Mouse (Mus musculus) A20 (cell line): ENCODE measurements around the gene Oaz2.

Experiments
- DNase-seq: peaks from one replicate; pipeline ENCODE4 v3.0.0-alpha.2; 2011; ENCODE audit warnings: low read depth, low spot score

The Oaz2 gene

GRCm38 (mm10) chr9:65692959-65693603 is 25.3 kb downstream of the Oaz2 start:
- DNase-seq = peak; percentile 66

DNA sequence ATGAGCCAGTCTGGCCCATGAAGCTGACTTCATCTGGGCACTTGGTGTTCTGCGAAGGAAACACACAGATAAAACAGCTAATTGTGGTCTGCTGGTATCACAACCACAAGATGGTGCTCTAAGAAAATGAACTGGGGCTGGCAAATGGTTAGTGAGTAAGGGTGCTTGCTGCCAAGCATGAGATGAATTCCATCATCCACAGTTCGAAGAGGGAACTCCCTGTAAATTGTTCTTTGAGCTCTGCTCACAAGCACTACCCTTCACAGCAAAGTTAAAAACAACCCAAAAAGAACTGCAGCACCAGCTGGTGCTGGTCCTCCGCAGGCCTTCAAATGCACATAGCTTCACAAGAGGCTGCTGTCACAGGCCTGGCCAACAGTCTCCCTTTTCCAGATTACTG is 27.8 kb downstream of the Oaz2 start:
- DNase-seq = peak; percentile 22

DNA sequence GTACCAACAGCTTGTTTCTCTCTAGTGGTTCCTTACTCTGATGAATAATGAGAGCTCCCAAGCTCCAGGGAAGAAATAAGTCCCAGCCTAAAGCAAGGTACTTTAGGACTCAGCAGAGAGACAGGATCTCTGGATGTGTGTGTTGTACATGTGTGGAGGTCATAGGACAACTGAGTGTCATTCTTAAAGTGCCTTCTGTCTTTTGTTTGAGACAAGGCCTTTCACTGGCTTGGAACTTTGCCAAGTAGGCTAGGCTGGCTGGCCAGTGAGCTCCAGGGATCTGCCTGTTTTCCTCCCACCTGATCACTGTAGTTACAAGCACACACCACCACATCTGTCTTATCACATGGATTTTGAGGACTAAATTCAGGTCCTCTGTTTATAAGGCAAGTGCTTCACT is 28.5 kb downstream of the Oaz2 start:
- no peak for DNase-seq

- no peak for DNase-seq
These were observed 29.6 kb downstream of the Oaz2 start for GRCm38 (mm10) chr9:65697356-65697755.

DNA sequence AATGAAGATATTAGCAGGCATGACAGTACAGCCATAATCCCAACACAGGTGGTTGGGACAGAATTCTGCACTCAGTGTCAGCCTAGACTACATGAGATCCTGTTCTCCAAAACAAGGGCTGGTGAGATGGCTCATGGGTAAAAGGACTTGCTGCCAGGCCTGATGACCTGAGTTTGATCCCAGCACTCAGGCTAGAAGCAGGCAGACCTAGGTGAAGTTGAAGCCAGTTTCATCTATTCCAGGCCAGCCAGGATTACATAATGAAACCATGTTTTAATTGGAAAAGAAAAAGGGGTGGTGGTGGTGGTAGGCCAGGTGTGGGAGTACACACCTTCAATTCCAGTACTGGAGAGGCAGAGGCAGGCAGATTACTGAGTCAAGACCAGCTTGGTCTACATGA is 30.2 kb downstream of the Oaz2 start:
- no peak for DNase-seq

DNA sequence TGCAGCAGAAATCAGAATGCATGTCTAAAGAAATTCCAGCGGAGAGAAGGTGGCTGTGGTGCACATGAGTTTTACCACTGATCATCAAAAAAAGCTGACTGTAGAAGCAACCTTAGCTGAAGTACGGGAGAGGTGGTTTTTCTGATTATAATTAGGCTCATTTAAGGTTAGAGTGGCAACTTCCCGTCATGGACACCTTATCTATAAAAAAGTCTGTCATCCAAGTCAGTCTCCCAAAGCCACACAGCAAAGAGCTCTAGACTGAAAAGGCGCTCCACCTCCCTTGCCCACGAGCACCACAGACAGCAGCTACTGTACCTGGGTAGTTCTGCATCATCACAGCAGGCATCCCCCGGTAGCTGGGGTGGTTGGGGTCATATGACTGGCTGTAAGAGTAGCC is 32.7 kb downstream of the Oaz2 start:
- DNase-seq = no peak

DNA sequence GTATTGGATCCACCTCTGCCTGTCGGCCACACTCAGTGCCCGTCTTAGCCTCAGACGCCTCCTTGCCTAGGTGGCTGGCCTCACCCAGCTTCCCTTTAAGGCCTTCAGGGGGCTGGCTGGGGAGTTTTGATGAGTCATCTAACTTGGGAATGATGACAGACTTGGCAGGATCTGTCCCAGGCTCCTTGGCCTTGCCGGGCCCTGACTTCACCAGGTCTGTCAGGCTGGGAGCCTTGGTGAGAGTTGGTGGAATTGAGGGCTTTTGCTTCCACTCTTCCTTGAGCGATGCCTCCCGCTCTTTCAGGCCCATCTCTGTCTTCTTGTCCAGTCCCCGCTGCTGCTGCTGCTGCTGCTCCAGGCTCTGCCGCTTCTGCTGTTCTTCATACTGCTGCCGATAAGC is 34.5 kb downstream of the Oaz2 start:
- no peak for DNase-seq

GRCm38 (mm10) chr9:65703241-65703640 is 35.4 kb downstream of the Oaz2 start:
- DNase-seq = no peak

GRCm38 (mm10) chr9:65703926-65704595 is 36.3 kb downstream of the Oaz2 start:
- DNase-seq = no peak

DNA sequence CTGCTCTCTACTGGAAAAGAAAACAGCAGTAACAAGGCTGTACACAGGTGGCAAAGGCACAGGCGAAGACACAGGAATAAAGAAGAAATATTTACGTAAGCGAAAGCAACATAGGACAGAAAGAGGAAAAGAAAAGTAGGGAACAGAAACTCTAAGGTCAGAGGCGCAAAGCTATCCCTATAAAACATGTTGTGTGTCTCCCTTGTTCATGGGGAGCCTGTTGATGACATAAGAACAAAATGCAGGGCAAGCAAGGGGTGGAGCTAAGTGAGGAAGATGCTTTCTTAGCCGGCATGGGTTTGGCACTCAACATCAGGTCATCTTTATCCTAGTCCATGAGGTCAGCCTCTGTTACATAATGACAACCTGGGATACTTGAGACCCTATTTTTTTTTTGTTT is 50.4 kb downstream of the Oaz2 start:
- peak; percentile 33 for DNase-seq

DNA sequence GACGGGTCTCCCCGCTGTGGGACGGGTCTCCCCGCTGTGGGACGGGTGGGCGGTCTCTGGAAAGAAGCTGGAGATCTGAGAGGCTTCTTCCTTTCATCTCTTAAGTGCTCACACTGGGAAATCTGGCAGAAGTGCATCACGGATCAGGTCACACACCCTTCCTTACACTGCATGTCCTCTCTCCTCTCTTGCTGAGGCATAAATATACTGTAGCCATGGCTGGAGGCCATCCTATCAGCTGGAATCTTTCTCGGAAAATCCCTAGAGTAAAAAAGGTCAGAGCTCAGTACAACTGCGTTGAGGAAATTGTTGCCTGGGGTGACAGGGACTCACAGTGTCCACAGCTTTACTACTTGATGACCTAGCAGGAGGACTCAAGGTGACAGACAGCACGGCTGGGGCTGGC is 53.4 kb downstream of the Oaz2 start:
- DNase-seq = no peak

DNA sequence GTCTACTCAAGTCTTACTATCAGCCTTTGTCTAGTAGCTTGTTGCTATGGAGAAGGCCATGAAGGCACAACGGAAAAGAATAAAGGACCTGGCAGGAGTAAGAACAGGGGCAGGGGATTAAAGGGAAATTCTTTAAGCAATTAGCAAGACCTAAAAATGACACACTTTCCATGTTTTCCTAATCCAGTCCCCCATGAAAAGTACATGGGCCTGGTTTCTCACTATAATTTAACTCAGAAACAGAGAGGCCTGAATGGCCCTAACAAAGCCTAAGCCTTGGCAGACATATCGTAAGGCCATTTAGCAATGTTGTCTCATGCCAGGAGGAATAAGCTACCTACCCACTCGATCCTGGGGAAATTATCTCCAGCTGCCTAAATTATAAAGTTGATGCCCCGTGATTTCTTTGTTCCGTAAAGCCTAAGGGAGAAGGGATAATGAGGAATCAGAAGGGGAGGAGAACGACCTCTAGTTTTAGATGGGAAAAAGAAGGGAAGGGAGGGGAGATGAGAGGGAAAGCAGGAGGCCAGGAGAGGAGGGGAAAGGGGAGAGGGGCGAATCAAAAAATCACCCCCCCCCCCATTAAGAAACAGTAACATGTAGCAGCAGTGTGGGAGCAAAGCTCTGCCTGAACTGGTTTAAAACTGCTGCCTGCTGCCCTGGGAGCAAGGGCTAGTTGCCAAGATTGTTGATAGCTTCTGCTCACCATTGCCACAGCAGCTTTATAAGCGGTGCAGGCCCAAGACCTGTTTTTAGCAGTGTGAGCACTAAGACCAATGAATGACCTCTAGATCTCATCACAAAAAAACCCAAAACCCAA is 56.9 kb downstream of the Oaz2 start:
- DNase-seq = no peak

- no peak for DNase-seq
These were observed 57.5 kb downstream of the Oaz2 start for GRCm38 (mm10) chr9:65725291-65725622.

DNA sequence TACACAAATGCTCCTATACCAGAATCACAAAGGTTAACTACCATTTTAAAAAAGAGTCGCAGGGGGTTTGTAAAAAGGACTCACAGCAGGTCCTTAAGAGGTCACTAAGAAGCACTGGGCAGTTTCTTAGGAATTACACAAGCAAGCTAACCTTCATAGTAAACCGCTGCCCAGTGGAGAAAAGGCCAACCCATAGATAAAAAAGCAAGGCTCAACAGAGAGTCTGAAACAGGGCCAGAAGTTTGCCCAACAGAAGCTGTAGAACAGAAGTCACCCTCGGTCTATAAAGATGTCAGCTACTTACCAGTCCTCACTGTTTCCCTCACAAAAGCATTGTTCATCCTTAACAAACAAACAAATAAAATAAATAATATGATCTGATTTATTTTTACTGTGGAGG is 58.6 kb downstream of the Oaz2 start:
- DNase-seq = no peak

DNA sequence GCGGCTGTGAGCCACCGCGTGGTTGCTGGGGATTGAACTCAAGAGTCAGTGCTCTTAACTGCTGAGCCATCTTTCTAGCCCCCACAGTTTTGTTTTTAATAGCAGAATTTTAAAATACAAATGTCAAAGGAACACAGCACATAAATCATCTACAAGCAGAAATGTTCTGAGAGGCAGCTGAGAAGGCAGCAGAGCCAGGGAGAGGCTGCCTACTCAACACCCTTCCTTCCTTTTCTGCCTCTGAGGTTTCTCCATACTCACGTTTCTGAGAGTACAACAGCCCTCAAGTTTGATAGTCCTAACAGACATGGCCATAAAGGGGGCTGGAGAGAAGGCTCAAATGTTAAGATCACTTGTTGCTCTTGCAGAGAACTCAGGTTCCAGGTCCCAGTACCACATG is 59.7 kb downstream of the Oaz2 start:
- no peak for DNase-seq

DNA sequence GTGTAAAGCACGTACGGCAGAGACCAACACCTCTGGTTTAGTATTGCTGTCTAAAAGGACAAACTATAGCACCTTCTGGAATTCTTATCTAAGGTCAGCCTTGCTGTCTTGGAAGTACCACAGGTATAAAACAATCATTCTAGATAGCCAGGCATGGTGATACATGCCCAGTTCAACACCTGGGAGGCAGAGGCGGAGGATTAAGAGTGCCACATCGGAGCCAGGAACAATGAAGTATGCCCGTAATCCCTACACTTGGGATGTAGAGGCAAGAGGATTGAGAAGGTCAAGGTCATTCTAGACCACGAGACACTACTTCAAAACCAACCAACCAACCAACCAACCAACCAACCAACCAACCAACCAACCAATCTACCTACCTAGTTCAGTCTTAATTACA is 60.8 kb downstream of the Oaz2 start:
- DNase-seq = no peak

- DNase-seq = no peak
These were observed 67.1 kb downstream of the Oaz2 start for GRCm38 (mm10) chr9:65734931-65735330.
